Mouse (Mus musculus): ENCODE results near the gene Olfr406. TPM values are rescaled to one million over a fixed set of nuclear protein-coding genes. Genes with fewer than 3 reads are reported as not detected.

Olfr406 gene
- polyA plus RNA-seq (2016; fragmentation: Nextera tagmentation; extraction: Ambion mirVana), result not detected in 2 replicates

DNA sequence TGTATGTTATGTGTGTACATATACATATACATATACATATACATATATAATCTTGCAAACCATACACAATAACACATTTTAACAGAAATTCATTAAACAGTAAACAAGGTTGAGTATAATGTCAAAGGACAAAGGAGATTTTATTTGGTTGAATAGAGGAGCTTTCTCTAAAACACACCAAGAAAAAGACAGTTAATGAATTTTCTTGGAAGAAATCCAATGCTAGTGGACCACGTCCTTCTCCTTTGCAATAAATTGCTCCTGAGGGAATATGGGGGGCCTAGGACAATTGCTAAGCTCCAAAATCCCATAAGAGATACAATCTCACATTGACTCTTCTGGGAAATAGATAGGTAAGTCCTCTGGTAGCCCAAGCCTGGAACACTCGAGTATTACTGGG, at the start of gene Olfr406:
TSS of gene Olfr406 (plus strand) at position 301 of the 400 bp plus-strand sequence.
- Histone ChIP-seq H3K27ac (no peak within 1 kb of the TSS), H3K4me1 (no peaks in the 10 kb centered on the region), H3K4me3 (no peak within 1 kb of the TSS), H3K36me3 (replicated peaks) (no peaks in the 10 kb centered on the region), H3K27me3 (ENCODE audit: poor library complexity, severe bottlenecking) (no peaks in the 10 kb centered on the region), H3K9me3 (peaks cover 53% of the 10 kb centered on the region)
- no peak for DNase-seq (ENCODE audit: extremely low spot score, low spot score)
- WGBS, result 72% methylated on average over 2 of the region's 2 CpGs

DNA sequence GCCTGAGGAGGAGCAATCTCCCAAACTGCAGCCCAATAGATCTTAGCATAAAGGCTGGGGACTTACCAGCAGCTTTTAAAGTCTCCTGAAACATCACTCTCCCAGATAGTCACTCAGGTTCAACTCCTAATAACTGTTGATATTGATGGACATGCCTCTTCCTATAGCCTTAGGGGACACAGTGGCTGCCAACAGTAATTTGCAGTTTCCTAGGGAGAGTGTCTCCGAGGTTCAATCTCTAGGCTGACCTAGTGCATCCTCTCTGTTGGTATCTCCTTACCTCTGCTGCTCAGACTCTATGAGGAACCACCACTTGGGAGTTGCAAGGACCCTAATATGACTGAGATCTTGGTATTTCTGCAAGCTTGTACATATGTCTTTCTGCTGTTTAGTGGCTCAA, 48.3 kb upstream of the Olfr406 start, which contains the start of gene Olfr43:
TSS of gene Olfr43 (minus strand) at position 101 of the 400 bp plus-strand sequence.
- DNase-seq (ENCODE audit: extremely low spot score, low spot score), result no peak
- 69% methylated on average over 1 of the region's 1 CpGs for WGBS
- Histone ChIP-seq H3K36me3 (replicated peaks) (no peaks in the 10 kb centered on the region), H3K27me3 (ENCODE audit: poor library complexity, severe bottlenecking) (no peaks in the 10 kb centered on the region), H3K9me3 (peaks cover 51% of the 10 kb centered on the region), H3K4me1 (no peaks in the 10 kb centered on the region), H3K4me3 (no peak within 1 kb of the TSS), H3K27ac (no peak within 1 kb of the TSS)

DNA sequence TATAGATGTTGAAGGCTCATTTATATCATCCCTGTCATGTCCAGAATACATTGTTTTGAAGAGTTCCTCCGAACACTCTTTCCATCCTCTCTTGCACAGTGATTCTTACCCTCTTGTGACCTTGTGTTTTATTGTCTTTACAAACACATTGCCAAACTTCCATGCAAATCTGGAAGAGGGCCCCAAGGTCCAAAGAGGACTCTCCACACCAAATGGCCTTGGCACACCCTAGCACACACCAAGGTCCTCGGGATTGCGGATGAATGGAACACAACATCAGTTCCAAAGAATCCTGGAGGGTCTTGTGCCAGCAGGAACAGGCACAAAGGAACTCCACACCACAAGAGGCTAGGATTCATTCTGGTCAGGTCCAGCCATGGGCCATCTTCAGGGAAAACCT, 18.4 kb upstream of the Olfr406 start:
- Histone ChIP-seq H3K9me3 (peaks cover 44% of the 10 kb centered on the region), H3K27me3 (ENCODE audit: poor library complexity, severe bottlenecking) (no peaks in the 10 kb centered on the region), H3K36me3 (replicated peaks) (no peaks in the 10 kb centered on the region), H3K27ac (no peak overlapping the region), H3K4me1 (no peaks in the 10 kb centered on the region), H3K4me3 (no peak overlapping the region)
- WGBS, result 93% methylated on average over 3 of the region's 3 CpGs
- DNase-seq (ENCODE audit: extremely low spot score, low spot score), result no peak

DNA sequence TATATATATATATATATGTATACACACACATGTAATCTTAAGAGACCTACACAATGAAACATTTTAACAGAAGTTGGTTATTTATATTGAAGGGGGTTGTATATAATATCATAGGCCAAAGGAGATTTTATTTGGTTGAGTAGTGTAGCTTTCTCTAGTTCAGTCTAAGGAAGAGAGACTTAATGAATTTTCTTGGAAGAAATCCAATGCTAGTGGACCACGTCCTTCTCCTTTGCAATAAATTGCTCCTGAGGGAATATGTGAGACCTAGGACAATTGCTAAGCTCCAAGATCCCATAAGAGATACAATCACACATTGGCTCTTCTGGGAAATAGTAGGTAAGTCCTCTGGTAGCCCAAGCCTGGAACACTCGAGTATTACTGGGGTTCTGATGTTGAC, 23.8 kb downstream of the Olfr406 start, which contains the start of gene Olfr59:
TSS of gene Olfr59 (plus strand) at position 301 of the 400 bp plus-strand sequence.
- H3K4me1 ChIP-seq, result no peaks in the 10 kb centered on the region
- H3K4me3 ChIP-seq, result no peak within 1 kb of the TSS
- WGBS, result 66% methylated on average over 2 of the region's 2 CpGs
- no peak within 1 kb of the TSS for H3K27ac ChIP-seq
- DNase-seq (ENCODE audit: extremely low spot score, low spot score), result no peak
- H3K36me3 ChIP-seq (replicated peaks), result no peaks in the 10 kb centered on the region
- H3K9me3 ChIP-seq, result peaks cover 26% of the 10 kb centered on the region; the same call in 1 of the 2 replicates
- no peaks in the 10 kb centered on the region for H3K27me3 ChIP-seq (ENCODE audit: poor library complexity, severe bottlenecking)

DNA sequence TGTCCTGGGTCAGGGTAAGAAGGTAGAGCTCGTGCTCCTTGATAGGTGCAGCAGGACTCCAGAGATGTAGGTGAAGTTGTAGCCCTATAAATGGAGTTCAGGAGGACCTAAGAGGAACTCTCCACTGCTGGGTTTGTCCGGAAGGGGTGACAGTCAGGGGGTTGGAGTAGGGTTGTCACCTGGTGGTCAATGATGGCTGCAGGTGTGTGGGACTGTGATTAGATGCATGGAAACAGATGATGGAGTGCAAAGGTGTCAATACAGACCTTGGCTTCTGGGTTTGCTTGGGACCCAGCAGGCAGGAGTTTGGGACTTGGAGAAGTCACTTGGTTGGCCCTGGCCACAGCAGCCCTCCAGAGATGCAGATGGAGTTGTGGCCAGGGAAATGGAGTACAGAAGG, 27.6 kb downstream of the Olfr406 start:
- WGBS, result 78% methylated on average over 2 of the region's 2 CpGs
- H3K4me3 ChIP-seq, result no peak overlapping the region
- no peaks in the 10 kb centered on the region for H3K27me3 ChIP-seq (ENCODE audit: poor library complexity, severe bottlenecking)
- peaks cover 13% of the 10 kb centered on the region; the same call in 1 of the 2 replicates for H3K9me3 ChIP-seq
- H3K4me1 ChIP-seq, result no peaks in the 10 kb centered on the region
- H3K27ac ChIP-seq, result no peak overlapping the region
- no peaks in the 10 kb centered on the region for H3K36me3 ChIP-seq (replicated peaks)
- no peak for DNase-seq (ENCODE audit: extremely low spot score, low spot score)

Other genes starting within 250 kb of the Olfr406 start
- gene Olfr139, start 203.3 kb upstream of the Olfr406 start, polyA plus RNA-seq (2016; fragmentation: Nextera tagmentation; extraction: Ambion mirVana), result not detected in 2 replicates
- not detected in 2 replicates for gene Olfr399, start 203.2 kb upstream of the Olfr406 start, polyA plus RNA-seq (2016; fragmentation: Nextera tagmentation; extraction: Ambion mirVana)
- not detected in 2 replicates for gene Zfp616, start 189.9 kb upstream of the Olfr406 start, polyA plus RNA-seq (2016; fragmentation: Nextera tagmentation; extraction: Ambion mirVana)
- gene Olfr401, start 146.1 kb upstream of the Olfr406 start, polyA plus RNA-seq (2016; fragmentation: Nextera tagmentation; extraction: Ambion mirVana), result not detected in 2 replicates
- not detected in 2 replicates for gene Olfr402, start 106.3 kb upstream of the Olfr406 start, polyA plus RNA-seq (2016; fragmentation: Nextera tagmentation; extraction: Ambion mirVana)
- not detected in 2 replicates for gene Olfr403, start 73.6 kb upstream of the Olfr406 start, polyA plus RNA-seq (2016; fragmentation: Nextera tagmentation; extraction: Ambion mirVana)
- not detected in 2 replicates for gene Olfr43, start 48.4 kb upstream of the Olfr406 start, polyA plus RNA-seq (2016; fragmentation: Nextera tagmentation; extraction: Ambion mirVana)
- gene Olfr59, start 23.9 kb downstream of the Olfr406 start, polyA plus RNA-seq (2016; fragmentation: Nextera tagmentation; extraction: Ambion mirVana), result not detected in 2 replicates
- not detected in 2 replicates for gene Olfr410, start 78.2 kb downstream of the Olfr406 start, polyA plus RNA-seq (2016; fragmentation: Nextera tagmentation; extraction: Ambion mirVana)
- gene Olfr411, start 92.8 kb downstream of the Olfr406 start, polyA plus RNA-seq (2016; fragmentation: Nextera tagmentation; extraction: Ambion mirVana), result not detected in 2 replicates
- gene Olfr412, start 102.3 kb downstream of the Olfr406 start, polyA plus RNA-seq (2016; fragmentation: Nextera tagmentation; extraction: Ambion mirVana), result not detected in 2 replicates